Mouse (Mus musculus) stomach, adult 2 months (tissue): ENCODE measurements around the gene Prss16. TPM values are rescaled to one million over a fixed set of nuclear protein-coding genes. Genes with fewer than 3 reads are reported as not detected.

Experiments
- polyA plus RNA-seq: library from polyadenylated mRNA; depleted of rRNA; stranded (reverse); fragments of >200 nt; gene quantifications from 2 replicates; pipeline ENCODE4 v1.2.3, GENCODE M21; 2012; rRNA removed

The Prss16 gene
- polyA plus RNA-seq, result 0.22 and 0.48 TPM in 2 replicates

DNA sequence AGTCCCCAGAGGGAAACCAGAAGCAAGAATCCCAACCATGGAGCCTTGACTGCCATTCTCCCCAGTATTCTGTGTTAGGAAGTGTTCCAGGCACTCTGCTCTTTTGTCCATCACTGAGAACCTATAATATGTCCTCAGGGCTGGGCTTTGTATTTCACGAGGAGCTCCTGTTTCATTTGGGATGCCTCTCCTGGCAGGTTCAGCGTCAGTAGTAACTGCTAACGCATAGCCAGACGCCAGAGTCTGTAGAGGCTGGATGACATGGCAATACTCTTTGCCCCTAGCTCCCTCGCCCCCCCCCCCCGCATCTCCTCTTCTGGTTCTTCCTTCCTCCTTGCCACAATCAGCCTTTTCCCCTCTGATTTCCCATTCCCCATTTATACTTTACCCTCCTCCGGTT lies at the start of gene Prss16:
Prss16 (minus strand) TSS at position 101 of the 400 bp plus-strand sequence.

DNA sequence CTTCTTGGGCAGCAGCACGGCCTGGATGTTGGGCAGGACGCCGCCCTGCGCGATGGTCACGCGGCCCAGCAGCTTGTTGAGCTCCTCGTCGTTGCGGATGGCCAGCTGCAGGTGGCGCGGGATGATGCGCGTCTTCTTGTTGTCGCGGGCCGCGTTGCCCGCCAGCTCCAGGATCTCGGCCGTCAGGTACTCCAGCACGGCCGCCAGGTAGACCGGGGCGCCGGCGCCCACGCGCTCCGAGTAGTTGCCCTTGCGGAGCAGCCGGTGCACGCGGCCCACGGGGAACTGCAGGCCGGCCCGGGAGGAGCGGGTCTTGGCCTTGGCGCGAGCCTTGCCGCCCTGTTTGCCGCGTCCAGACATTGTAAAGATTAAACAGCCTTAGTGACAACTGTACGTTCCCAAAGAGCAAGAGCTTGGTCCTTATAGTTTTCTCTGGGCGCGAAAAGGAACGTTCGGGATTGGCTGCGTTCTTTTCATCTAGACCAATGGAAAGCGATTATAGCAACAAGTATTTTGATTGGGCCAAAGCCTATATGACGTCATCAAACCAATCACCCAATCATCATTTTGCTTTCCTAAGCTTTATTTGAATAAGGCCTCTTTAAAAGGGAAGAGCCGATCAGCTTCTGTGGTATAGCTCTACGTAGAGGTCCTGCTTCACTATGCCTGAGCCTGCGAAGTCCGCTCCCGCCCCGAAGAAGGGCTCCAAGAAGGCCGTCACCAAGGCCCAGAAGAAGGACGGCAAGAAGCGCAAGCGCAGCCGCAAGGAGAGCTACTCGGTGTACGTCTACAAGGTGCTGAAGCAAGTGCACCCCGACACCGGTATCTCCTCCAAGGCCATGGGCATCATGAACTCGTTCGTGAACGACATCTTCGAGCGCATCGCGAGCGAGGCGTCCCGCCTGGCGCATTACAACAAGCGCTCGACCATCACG lies 33.3 kb upstream of the Prss16 start, which contains the start of the genes Hist1h2ag and Hist1h2bj:
Hist1h2ag (minus strand) TSS at position 377 of the 935 bp plus-strand sequence.
Hist1h2bj (plus strand) TSS at position 647 of the 935 bp plus-strand sequence.

DNA sequence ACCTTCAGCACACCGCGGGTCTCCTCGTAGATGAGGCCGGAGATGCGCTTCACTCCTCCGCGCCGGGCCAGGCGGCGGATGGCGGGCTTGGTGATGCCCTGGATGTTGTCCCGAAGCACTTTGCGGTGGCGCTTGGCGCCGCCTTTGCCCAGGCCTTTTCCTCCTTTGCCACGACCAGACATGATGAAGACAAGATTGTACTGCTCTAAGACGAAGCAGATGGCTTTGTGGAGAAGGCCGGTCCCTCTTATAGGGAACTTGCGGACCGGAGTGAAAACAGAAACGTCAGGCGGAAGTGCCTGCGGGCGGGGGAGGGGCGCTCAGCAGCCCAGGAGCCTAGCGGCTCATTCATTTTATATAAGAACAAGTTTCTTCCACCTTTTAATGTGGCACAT lies 31.6 kb upstream of the Prss16 start, which contains the start of gene Hist1h4i:
Hist1h4i (minus strand) TSS at position 221 of the 395 bp plus-strand sequence.

DNA sequence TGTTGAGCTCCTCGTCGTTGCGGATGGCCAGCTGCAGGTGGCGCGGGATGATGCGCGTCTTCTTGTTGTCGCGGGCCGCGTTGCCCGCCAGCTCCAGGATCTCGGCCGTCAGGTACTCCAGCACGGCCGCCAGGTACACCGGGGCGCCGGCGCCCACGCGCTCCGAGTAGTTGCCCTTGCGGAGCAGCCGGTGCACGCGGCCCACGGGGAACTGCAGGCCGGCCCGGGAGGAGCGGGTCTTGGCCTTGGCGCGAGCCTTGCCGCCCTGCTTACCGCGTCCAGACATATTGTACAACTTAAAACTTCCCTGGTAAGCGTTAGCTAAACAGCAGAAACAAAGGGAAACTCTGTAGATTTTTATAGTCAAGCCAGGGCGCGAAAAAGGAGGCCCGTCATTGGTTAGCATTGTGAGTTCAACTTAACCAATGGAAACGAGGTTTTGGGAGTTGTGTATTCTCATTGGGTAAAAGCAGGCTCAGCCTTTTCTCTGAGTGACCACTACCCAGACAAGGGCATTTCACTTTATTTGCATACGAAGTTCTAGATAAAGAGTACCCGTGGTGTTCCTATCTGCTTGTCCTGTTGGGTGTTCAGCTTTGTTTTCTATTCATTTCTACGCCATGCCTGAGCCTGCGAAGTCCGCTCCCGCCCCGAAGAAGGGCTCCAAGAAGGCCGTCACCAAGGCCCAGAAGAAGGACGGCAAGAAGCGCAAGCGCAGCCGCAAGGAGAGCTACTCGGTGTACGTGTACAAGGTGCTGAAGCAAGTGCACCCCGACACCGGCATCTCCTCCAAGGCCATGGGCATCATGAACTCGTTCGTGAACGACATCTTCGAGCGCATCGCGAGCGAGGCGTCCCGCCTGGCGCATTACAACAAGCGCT lies 26.0 kb upstream of the Prss16 start, which contains the start of the genes Hist1h2ah and Hist1h2bk:
Hist1h2ah (minus strand) TSS at position 302 of the 882 bp plus-strand sequence.
Hist1h2bk (plus strand) TSS at position 604 of the 882 bp plus-strand sequence.

DNA sequence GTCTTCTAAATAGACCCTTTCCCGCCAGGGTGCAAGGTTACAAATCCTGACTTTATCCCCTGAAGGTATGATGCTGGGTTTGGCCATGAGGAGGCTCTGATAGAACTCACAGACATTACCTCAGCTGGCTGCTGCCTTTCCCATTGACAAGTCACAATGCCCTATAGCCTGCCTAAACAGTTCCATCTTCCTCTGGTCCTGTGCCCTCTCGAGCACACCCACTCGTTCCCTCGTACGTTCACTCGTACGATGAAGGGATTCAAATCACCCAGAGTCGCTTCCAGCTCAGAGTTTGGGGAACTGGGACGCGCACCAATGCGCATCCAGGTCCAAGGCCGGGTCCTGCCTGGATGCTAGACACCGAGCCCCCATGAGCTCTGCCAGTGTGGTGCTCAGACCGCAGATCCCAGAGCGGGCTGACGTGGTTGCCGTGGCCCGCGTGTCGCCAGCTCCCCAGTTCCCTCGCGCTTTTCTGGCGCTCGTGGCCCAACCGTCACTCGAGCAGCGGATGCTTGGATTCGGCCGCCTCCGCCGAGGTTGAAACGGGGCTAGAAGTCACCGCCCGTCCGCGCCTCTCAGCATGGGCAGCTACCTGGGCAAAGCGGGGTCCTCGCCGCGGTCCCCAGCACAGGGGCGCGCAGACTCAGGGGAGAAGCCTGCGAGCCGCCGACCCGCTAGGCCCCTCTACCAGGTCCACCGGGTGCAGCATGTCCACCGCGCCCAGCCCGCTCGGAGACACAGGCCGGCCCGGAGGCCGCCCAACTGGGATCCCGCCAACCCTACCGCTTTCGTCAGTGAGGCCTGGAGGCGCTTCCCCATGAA lies 28.4 kb downstream of the Prss16 start, which contains the start of gene Pom121l2:
Pom121l2 (plus strand) TSS at position 214 of the 822 bp plus-strand sequence.

Other genes starting within 250 kb of the Prss16 start
- 0.24 TPM in 1 of 2 replicates, not detected in the other for gene Hist1h1b, start 229.1 kb downstream of the Prss16 start, polyA plus RNA-seq
- gene Hist1h3i, start 226.4 kb downstream of the Prss16 start, polyA plus RNA-seq, result 19.2 and 38.0 TPM in 2 replicates
- gene Hist1h2an, start 222.5 kb downstream of the Prss16 start, polyA plus RNA-seq, result 1.5 and 14.1 TPM in 2 replicates
- 0.90 TPM in 1 of 2 replicates, not detected in the other for gene Hist1h2bp, start 222.3 kb downstream of the Prss16 start, polyA plus RNA-seq
- 6.4 and 9.3 TPM in 2 replicates for gene Hist1h2bq, start 199.5 kb downstream of the Prss16 start, polyA plus RNA-seq
- gene Hist1h2ao, start 199.3 kb downstream of the Prss16 start, polyA plus RNA-seq, result not detected in 2 replicates
- gene Hist1h4m, start 198.0 kb downstream of the Prss16 start, polyA plus RNA-seq, result not detected in 2 replicates
- 4.8 and 6.7 TPM in 2 replicates for gene Hist1h4n, start 177.5 kb downstream of the Prss16 start, polyA plus RNA-seq
- gene Hist1h2ap, start 176.2 kb downstream of the Prss16 start, polyA plus RNA-seq, result 121 and 393 TPM in 2 replicates
- gene Hist1h2br, start 176.0 kb downstream of the Prss16 start, polyA plus RNA-seq, result 6.9 and 8.0 TPM in 2 replicates
- gene Zfp184, start 64.6 kb downstream of the Prss16 start, polyA plus RNA-seq, result 0.03 TPM in 1 of 2 replicates, not detected in the other
- gene Pom121l2, start 28.5 kb downstream of the Prss16 start, polyA plus RNA-seq, result not detected in 2 replicates
- 5.9 and 12.0 TPM in 2 replicates for gene Hist1h2ah, start 25.8 kb upstream of the Prss16 start, polyA plus RNA-seq
- gene Hist1h2bk, start 26.1 kb upstream of the Prss16 start, polyA plus RNA-seq, result 9.0 and 9.2 TPM in 2 replicates
- 1.7 and 4.4 TPM in 2 replicates for gene Hist1h4i, start 31.6 kb upstream of the Prss16 start, polyA plus RNA-seq
- 1.6 and 2.8 TPM in 2 replicates for gene Hist1h2ag, start 33.2 kb upstream of the Prss16 start, polyA plus RNA-seq
- 3.4 and 3.7 TPM in 2 replicates for gene Hist1h2bj, start 33.5 kb upstream of the Prss16 start, polyA plus RNA-seq
- gene Vmn1r188, start 74.7 kb upstream of the Prss16 start, polyA plus RNA-seq, result not detected in 2 replicates
- gene Vmn1r189, start 96.1 kb upstream of the Prss16 start, polyA plus RNA-seq, result not detected in 2 replicates
- gene Vmn1r191, start 174.2 kb upstream of the Prss16 start, polyA plus RNA-seq, result not detected in 2 replicates
- not detected in 2 replicates for gene Vmn1r192, start 181.4 kb upstream of the Prss16 start, polyA plus RNA-seq
- gene Vmn1r193, start 213.4 kb upstream of the Prss16 start, polyA plus RNA-seq, result not detected in 2 replicates
- not detected in 2 replicates for gene Vmn1r194, start 234.5 kb upstream of the Prss16 start, polyA plus RNA-seq